Mouse (Mus musculus) myocyte (in vitro differentiated cells): ENCODE data around the gene Mtpn.

Experiments
- CEBPB ChIP-seq: IDR thresholded peaks from 2 replicates; pipeline ENCODE4 v1.6.1; 2011; ENCODE audit warnings: mild to moderate bottlenecking, moderate library complexity; ENCODE audit not compliant: poor library complexity, insufficient read depth, severe bottlenecking
- E2F4 ChIP-seq: IDR thresholded peaks from one replicate; pipeline ENCODE4 v1.6.1; 2011; ENCODE audit warnings: mild to moderate bottlenecking, control low read depth, moderate library complexity; ENCODE audit not compliant: insufficient read depth
- MAX ChIP-seq: IDR thresholded peaks from one replicate; pipeline ENCODE4 v1.6.1; 2011; ENCODE audit warnings: low read depth, mild to moderate bottlenecking, control low read depth
- MYOD1 ChIP-seq, 3 experiments: IDR thresholded peaks; one replicate each; pipeline ENCODE4 v1.6.1; 2011; ENCODE audit warnings: control low read depth in 2 of 3, low read depth in 2 of 3, mild to moderate bottlenecking in 2 of 3, moderate library complexity in 1 of 3; ENCODE audit not compliant: insufficient read length in 2 of 3, control insufficient read depth in 1 of 3
- POLR2A ChIP-seq: IDR thresholded peaks from one replicate; pipeline ENCODE4 v1.6.1; 2011; ENCODE audit warnings: low read depth, mild to moderate bottlenecking, control low read depth, moderate library complexity; ENCODE audit not compliant: insufficient read length
- POLR2AphosphoS2 ChIP-seq: IDR thresholded peaks from one replicate; pipeline ENCODE4 v1.6.1; 2011; ENCODE audit warnings: low read depth, control low read depth; ENCODE audit not compliant: insufficient read length
- REST ChIP-seq: IDR thresholded peaks from one replicate; pipeline ENCODE4 v1.6.1; 2011; ENCODE audit warnings: mild to moderate bottlenecking, control low read depth, moderate library complexity; ENCODE audit not compliant: insufficient read depth, insufficient read length
- TCF12 ChIP-seq: IDR thresholded peaks from one replicate; pipeline ENCODE4 v1.6.1; 2011; ENCODE audit warnings: mild to moderate bottlenecking, control low read depth; ENCODE audit not compliant: poor library complexity, insufficient read depth, severe bottlenecking
- TCF3 ChIP-seq: IDR thresholded peaks from one replicate; pipeline ENCODE4 v1.6.1; 2011; ENCODE audit warnings: low read depth, control low read depth; ENCODE audit not compliant: insufficient read length
- USF1 ChIP-seq: IDR thresholded peaks from one replicate; pipeline ENCODE4 v1.6.1; 2011; ENCODE audit warnings: low read depth, mild to moderate bottlenecking, control low read depth, moderate library complexity

DNA sequence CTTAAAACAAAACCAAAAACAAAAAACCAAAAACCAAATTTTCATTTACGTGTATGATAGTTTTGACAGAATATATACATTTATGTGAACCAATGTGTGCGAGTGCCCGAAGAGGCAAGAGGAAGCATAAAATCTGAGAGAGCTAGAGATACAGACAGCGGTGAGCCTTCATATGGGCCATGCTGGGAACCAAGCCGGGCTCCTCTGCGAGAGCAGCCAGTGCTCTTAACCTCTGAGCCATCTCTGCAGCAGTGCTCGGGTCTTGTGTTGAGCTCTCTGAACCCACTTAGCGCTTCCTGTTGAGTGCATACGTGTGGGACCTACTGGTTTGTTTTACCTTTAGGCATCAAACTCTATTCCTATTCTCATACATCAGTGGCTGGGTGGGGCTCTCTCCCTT is 689 bp upstream of the Mtpn start:
- TF ChIP-seq POLR2A (no peak), MYOD1 (IDR thresholded peaks at IDR 0.05; ENCODE audit: control insufficient read depth in 1 of 3, insufficient read length in 2 of 3, low read depth in 2 of 3) (no peak), E2F4 (no peak), USF1 (no peak), MAX (no peak), REST (no peak), CEBPB (no peak), POLR2AphosphoS2 (no peak), TCF3 (no peak), TCF12 (no peak)
